Mouse (Mus musculus) forebrain, embryonic 12.5 days (tissue): ENCODE data around the gene Nop10. TPM values are rescaled to one million over a fixed set of nuclear protein-coding genes. Genes with fewer than 3 reads are reported as not detected.

Experiments
- ATAC-seq: fragments of 200-750 bp; cut with Nextera tagmentation; 2 replicates; pipeline ENCODE4 v1.8.0; 2017; ENCODE audit warnings: moderate TSS enrichment; ENCODE audit not compliant: low FRiP score
- H3K27ac ChIP-seq: fragments of 300-500 bp; sonication (generic); 2 replicates; pipeline ENCODE4 v1.5.1; 2016; ENCODE audit warnings: mild to moderate bottlenecking
- H3K27me3 ChIP-seq: fragments of 300-500 bp; sonication (generic); 2 replicates; pipeline ENCODE4 v1.6.1; 2016; ENCODE audit warnings: mild to moderate bottlenecking
- H3K36me3 ChIP-seq: fragments of 300-500 bp; sonication (generic); replicated peaks from 2 replicates; pipeline ENCODE4 v1.6.1; 2016; ENCODE audit warnings: mild to moderate bottlenecking
- H3K4me1 ChIP-seq: fragments of 300-500 bp; sonication (generic); 2 replicates; pipeline ENCODE4 v1.6.1; 2016
- H3K4me2 ChIP-seq: fragments of 300-500 bp; sonication (generic); 2 replicates; pipeline ENCODE4 v1.6.1; 2016; ENCODE audit warnings: mild to moderate bottlenecking, moderate library complexity
- H3K4me3 ChIP-seq: fragments of 300-500 bp; sonication (generic); replicated peaks from 2 replicates; pipeline ENCODE4 v1.5.1; 2016; ENCODE audit warnings: mild to moderate bottlenecking
- H3K9ac ChIP-seq: fragments of 300-500 bp; sonication (generic); 2 replicates; pipeline ENCODE4 v1.6.1; 2016; ENCODE audit warnings: mild to moderate bottlenecking
- H3K9me3 ChIP-seq: fragments of 300-500 bp; sonication (generic); 2 replicates; pipeline ENCODE4 v1.6.1; 2016
- WGBS: fragments of 180-500 bp; shearing (Covaris S2); methylation state at CpG from one replicate; pipeline ENCODE4 v1.1.7; 2016; 5-methylcytosine and 5-hydroxymethylcytosine counted together
- polyA plus RNA-seq: library from polyadenylated mRNA; unstranded; fragments of >200 nt; fragmentation: Nextera tagmentation; extraction: Ambion mirVana; gene quantifications from 2 replicates; pipeline ENCODE4 v1.2.1, GENCODE M21; 2016

Nop10 gene
- 152 and 157 TPM in 2 replicates for polyA plus RNA-seq

GRCm38 (mm10) chr2:112261748-112262653 is at the start of gene Nop10:
Gene Nop10, plus strand, starts transcription at chr2:112261926.
- Histone ChIP-seq H3K4me3 (peak within 1 kb of the TSS; percentile 60), H3K27me3 (no peaks in the 10 kb centered on the region), H3K36me3 (no peaks in the 10 kb centered on the region), H3K4me1 (peaks cover 26% of the 10 kb centered on the region), H3K9me3 (no peaks in the 10 kb centered on the region), H3K9ac (peak within 1 kb of the TSS; percentile 60), H3K4me2 (peak within 1 kb of the TSS; percentile 64), H3K27ac (peak within 1 kb of the TSS; percentile 36; the same call in 1 of the 2 replicates)
- WGBS, result under 1% methylated on average over 36 of the region's 36 CpGs
- peak; percentile 62 for ATAC-seq

- ATAC-seq, result no peak
- Histone ChIP-seq H3K9me3 (no peaks in the 10 kb centered on the region), H3K27me3 (no peaks in the 10 kb centered on the region), H3K4me3 (no peak overlapping the region), H3K27ac (no peak overlapping the region), H3K4me2 (no peak overlapping the region), H3K9ac (no peak overlapping the region), H3K4me1 (no peaks in the 10 kb centered on the region), H3K36me3 (no peaks in the 10 kb centered on the region)
- WGBS, result 6% methylated on average over 1 of the region's 1 CpGs
Measured at GRCm38 (mm10) chr2:112215977-112216376, 45.7 kb upstream of the Nop10 start.

- no peaks in the 10 kb centered on the region for H3K36me3 ChIP-seq
- WGBS, result 77% methylated on average over 6 of the region's 6 CpGs
- no peaks in the 10 kb centered on the region for H3K4me1 ChIP-seq
- no peaks in the 10 kb centered on the region for H3K27me3 ChIP-seq
- H3K27ac ChIP-seq, result no peak overlapping the region
- no peak overlapping the region for H3K9ac ChIP-seq
- no peak overlapping the region for H3K4me3 ChIP-seq
- no peak overlapping the region for H3K4me2 ChIP-seq
- H3K9me3 ChIP-seq, result no peaks in the 10 kb centered on the region
- ATAC-seq, result no peak
Measured at GRCm38 (mm10) chr2:112217614-112218013, 44.1 kb upstream of the Nop10 start.

- Histone ChIP-seq H3K9me3 (no peaks in the 10 kb centered on the region), H3K27ac (no peak overlapping the region), H3K9ac (no peak overlapping the region), H3K4me2 (no peak overlapping the region), H3K4me1 (no peaks in the 10 kb centered on the region), H3K36me3 (no peaks in the 10 kb centered on the region), H3K4me3 (no peak overlapping the region), H3K27me3 (no peaks in the 10 kb centered on the region)
- 92% methylated on average over 5 of the region's 5 CpGs for WGBS
- no peak for ATAC-seq
Measured at GRCm38 (mm10) chr2:112220880-112221279, 40.8 kb upstream of the Nop10 start.

GRCm38 (mm10) chr2:112222607-112223006 is 39.1 kb upstream of the Nop10 start:
- Histone ChIP-seq H3K9me3 (no peaks in the 10 kb centered on the region), H3K4me1 (no peaks in the 10 kb centered on the region), H3K27ac (no peak overlapping the region), H3K4me3 (no peak overlapping the region), H3K4me2 (no peak overlapping the region), H3K27me3 (no peaks in the 10 kb centered on the region), H3K36me3 (no peaks in the 10 kb centered on the region), H3K9ac (no peak overlapping the region)
- WGBS, result 82% methylated on average over 5 of the region's 5 CpGs
- no peak for ATAC-seq

GRCm38 (mm10) chr2:112224356-112224755 is 37.4 kb upstream of the Nop10 start:
- WGBS, result 81% methylated on average over 4 of the region's 4 CpGs
- Histone ChIP-seq H3K27ac (no peak overlapping the region), H3K4me1 (no peaks in the 10 kb centered on the region), H3K27me3 (no peaks in the 10 kb centered on the region), H3K9ac (no peak overlapping the region), H3K4me3 (no peak overlapping the region), H3K36me3 (no peaks in the 10 kb centered on the region), H3K9me3 (no peaks in the 10 kb centered on the region), H3K4me2 (no peak overlapping the region)
- ATAC-seq, result no peak

GRCm38 (mm10) chr2:112232623-112233022 is 29.1 kb upstream of the Nop10 start:
- 80% methylated on average over 1 of the region's 1 CpGs for WGBS
- H3K4me1 ChIP-seq, result no peaks in the 10 kb centered on the region
- no peaks in the 10 kb centered on the region for H3K27me3 ChIP-seq
- no peak overlapping the region for H3K9ac ChIP-seq
- no peak for ATAC-seq
- no peak overlapping the region for H3K4me3 ChIP-seq
- no peak overlapping the region for H3K27ac ChIP-seq
- H3K9me3 ChIP-seq, result no peaks in the 10 kb centered on the region
- H3K4me2 ChIP-seq, result no peak overlapping the region
- H3K36me3 ChIP-seq, result no peaks in the 10 kb centered on the region

GRCm38 (mm10) chr2:112236620-112237019 is 25.1 kb upstream of the Nop10 start:
- H3K36me3 ChIP-seq, result no peaks in the 10 kb centered on the region
- ATAC-seq, result no peak
- H3K9me3 ChIP-seq, result no peaks in the 10 kb centered on the region
- no peak overlapping the region for H3K4me2 ChIP-seq
- 78% methylated on average over 2 of the region's 2 CpGs for WGBS
- 0 out of 2 replicates have a peak, but pooled peaks cover 7% of the 10 kb centered on the region for H3K27me3 ChIP-seq
- no peak overlapping the region for H3K4me3 ChIP-seq
- H3K9ac ChIP-seq, result no peak overlapping the region
- H3K4me1 ChIP-seq, result peaks cover 10% of the 10 kb centered on the region
- no peak overlapping the region for H3K27ac ChIP-seq

GRCm38 (mm10) chr2:112238006-112238405 is 23.7 kb upstream of the Nop10 start:
- no peaks in the 10 kb centered on the region for H3K9me3 ChIP-seq

GRCm38 (mm10) chr2:112239212-112239934 is 22.4 kb upstream of the Nop10 start, which contains the start of gene Lpcat4:
Gene Lpcat4, plus strand, starts transcription at chr2:112239468.
- Histone ChIP-seq H3K9ac (peak within 1 kb of the TSS; percentile 77), H3K27ac (peak within 1 kb of the TSS; percentile 97), H3K4me3 (peak within 1 kb of the TSS; percentile 74), H3K36me3 (peaks cover 9% of the 10 kb centered on the region), H3K9me3 (no peaks in the 10 kb centered on the region), H3K4me2 (peak within 1 kb of the TSS; percentile 88), H3K4me1 (peaks cover 10% of the 10 kb centered on the region), H3K27me3 (0 out of 2 replicates have a peak, but pooled peaks cover 7% of the 10 kb centered on the region)
- peak; percentile 90 for ATAC-seq
- WGBS, result under 1% methylated on average over 83 of the region's 94 CpGs

More at GRCm38 (mm10) chr2:112238006-112238405, 23.7 kb upstream of the Nop10 start:
- H3K9ac ChIP-seq, result no peak overlapping the region
- H3K4me2 ChIP-seq, result no peak overlapping the region; the same call in 1 of the 2 replicates
- H3K36me3 ChIP-seq, result no peaks in the 10 kb centered on the region
- no peak for ATAC-seq
- peaks cover 10% of the 10 kb centered on the region for H3K4me1 ChIP-seq
- no peak overlapping the region for H3K4me3 ChIP-seq
- H3K27ac ChIP-seq, result no peak overlapping the region
- 11% methylated on average over 4 of the region's 4 CpGs for WGBS
- H3K27me3 ChIP-seq, result 0 out of 2 replicates have a peak, but pooled peaks cover 7% of the 10 kb centered on the region

- Histone ChIP-seq H3K4me1 (peaks cover 10% of the 10 kb centered on the region), H3K4me2 (peak overlapping the region; percentile 88), H3K27ac (peak overlapping the region; percentile 97), H3K27me3 (0 out of 2 replicates have a peak, but pooled peaks cover 7% of the 10 kb centered on the region), H3K9ac (peak overlapping the region; percentile 77), H3K9me3 (no peaks in the 10 kb centered on the region), H3K4me3 (peak overlapping the region; percentile 74), H3K36me3 (peaks cover 15% of the 10 kb centered on the region)
- under 1% methylated on average over 28 of the region's 28 CpGs for WGBS
- ATAC-seq, result peak; percentile 71
Measured at GRCm38 (mm10) chr2:112239935-112240721, 21.6 kb upstream of the Nop10 start.
